Mouse (Mus musculus) C2C12 (cell line): ENCODE results near the gene Pdia2. TPM values are rescaled to one million over a fixed set of nuclear protein-coding genes. Genes with fewer than 3 reads are reported as not detected.

Experiments used
- H3K27me3 ChIP-seq: one replicate; pipeline ENCODE4 v1.6.1; 2011; ENCODE audit not compliant: control insufficient read depth, insufficient read depth, insufficient read length
- H3K36me3 ChIP-seq: one replicate; pipeline ENCODE4 v1.6.1; 2011; ENCODE audit not compliant: control insufficient read depth, insufficient read depth
- H3K4me3 ChIP-seq: one replicate; pipeline ENCODE4 v1.5.1; 2011; ENCODE audit warnings: mild to moderate bottlenecking, control low read depth; ENCODE audit not compliant: poor library complexity, insufficient read depth, severe bottlenecking
- H3K79me2 ChIP-seq: one replicate; pipeline ENCODE4 v1.6.1; 2011; ENCODE audit not compliant: control insufficient read depth, insufficient read depth
- H3K79me3 ChIP-seq: one replicate; pipeline ENCODE4 v1.6.1; 2011; ENCODE audit warnings: low read depth, control low read depth
- H3ac ChIP-seq: one replicate; pipeline ENCODE3; 2011; ENCODE audit warnings: low read depth; ENCODE audit not compliant: control insufficient read depth, insufficient read length
- CTCF ChIP-seq: IDR thresholded peaks from one replicate; pipeline ENCODE4 v1.5.1; 2011; ENCODE audit not compliant: control insufficient read depth, insufficient read depth, insufficient read length
- FOSL1 ChIP-seq: IDR thresholded peaks from one replicate; pipeline ENCODE4 v1.8.0; 2011; ENCODE audit warnings: mild to moderate bottlenecking, low read length; ENCODE audit not compliant: poor library complexity, insufficient read depth, severe bottlenecking
- MYOD1 ChIP-seq: IDR thresholded peaks from one replicate; pipeline ENCODE4 v1.6.1; 2011; ENCODE audit warnings: low read depth; ENCODE audit not compliant: control insufficient read depth, insufficient read length
- USF1 ChIP-seq: IDR thresholded peaks from one replicate; pipeline ENCODE4 v1.6.1; 2011; ENCODE audit warnings: low read depth, mild to moderate bottlenecking, control low read depth, moderate library complexity
- polyA plus RNA-seq: library from polyadenylated mRNA; unstranded; fragments of >200 nt; fragmentation: generic; extraction: Trizol; gene quantifications from one replicate; pipeline ENCODE4 v1.2.1, GENCODE M21; 2012; ENCODE audit warnings: missing spikeins

Gene Pdia2
- polyA plus RNA-seq, 1 experiment: 0.05 TPM

GRCm38 (mm10) chr17:26151886-26152630 lies 46.8 kb downstream of the Pdia2 start:
- H3ac ChIP-seq: no peak overlapping the region
- H3K36me3 ChIP-seq: peaks cover 58% of the 10 kb centered on the region
- no peak for TF ChIP-seq FOSL1

GRCm38 (mm10) chr17:26149056-26149455 lies 49.8 kb downstream of the Pdia2 start:
- Histone ChIP-seq H3K27me3 (no peaks in the 10 kb centered on the region), H3K36me3 (peaks cover 77% of the 10 kb centered on the region), H3K79me2 (peaks cover 99% of the 10 kb centered on the region), H3ac (no peak overlapping the region), H3K4me3 (no peak overlapping the region), H3K79me3 (peaks cover 78% of the 10 kb centered on the region)
- no peak for TF ChIP-seq MYOD1
- TF ChIP-seq CTCF: no peak
- TF ChIP-seq USF1: no peak

More at GRCm38 (mm10) chr17:26151886-26152630, 46.8 kb downstream of the Pdia2 start:
- Histone ChIP-seq H3K79me2 (peaks cover 95% of the 10 kb centered on the region), H3K79me3 (peaks cover 75% of the 10 kb centered on the region), H3K27me3 (no peaks in the 10 kb centered on the region), H3K4me3 (no peak overlapping the region)

Other genes starting within 250 kb of the Pdia2 start
- gene A930017K11Rik, start 246.5 kb downstream of the Pdia2 start, polyA plus RNA-seq: 0.02 TPM
- 10.6 TPM for gene Capn15, start 213.3 kb downstream of the Pdia2 start, polyA plus RNA-seq
- 15.2 TPM for gene Rab11fip3, start 129.5 kb downstream of the Pdia2 start, polyA plus RNA-seq
- 3.9 TPM for gene Decr2, start 108.8 kb downstream of the Pdia2 start, polyA plus RNA-seq
- gene Nme4, start 103.5 kb downstream of the Pdia2 start, polyA plus RNA-seq: 34.0 TPM
- 1.5 TPM for gene Tmem8, start 85.8 kb downstream of the Pdia2 start, polyA plus RNA-seq
- 169 TPM for gene Mrpl28, start 75.6 kb downstream of the Pdia2 start, polyA plus RNA-seq
- gene Axin1, start 60.4 kb downstream of the Pdia2 start, polyA plus RNA-seq: 32.1 TPM
- gene Rgs11, start 3.9 kb upstream of the Pdia2 start, polyA plus RNA-seq: not detected
- gene Arhgdig, start 8.7 kb upstream of the Pdia2 start, polyA plus RNA-seq: 9.6 TPM
- 25.2 TPM for gene Fam234a, start 45.2 kb upstream of the Pdia2 start, polyA plus RNA-seq
- gene Luc7l, start 53.8 kb upstream of the Pdia2 start, polyA plus RNA-seq: 45.0 TPM
- gene Neurl1b, start 215.7 kb upstream of the Pdia2 start, polyA plus RNA-seq: 0.22 TPM